Mouse (Mus musculus) gastrocnemius, postnatal 25 days (tissue): ENCODE measurements at regions not wholly inside any gene's neighbourhood (a gene's known extent, or its start where the extent isn't known, plus 50 kb on each side); places are given as distances from the start of the nearest gene placed in this dataset.

Experiments
- DNase-seq: peaks from one replicate; pipeline ENCODE4 v3.0.0; 2022

- no peak for DNase-seq
These were observed 646.4 kb upstream of the Slit2 start for GRCm38 (mm10) chr5:47336511-47336910.

GRCm38 (mm10) chr5:47339807-47340206 lies 643.1 kb upstream of the Slit2 start:
- DNase-seq, result no peak

- DNase-seq, result no peak
These were observed 612.8 kb upstream of the Slit2 start for GRCm38 (mm10) chr5:47370184-47370583.

- DNase-seq, result no peak
These were observed 597.0 kb upstream of the Slit2 start for GRCm38 (mm10) chr5:47385930-47386329.

GRCm38 (mm10) chr5:47386750-47387149 lies 596.2 kb upstream of the Slit2 start:
- no peak for DNase-seq

GRCm38 (mm10) chr5:47390735-47391134 lies 592.2 kb upstream of the Slit2 start:
- no peak for DNase-seq

- no peak for DNase-seq
These were observed 586.1 kb upstream of the Slit2 start for GRCm38 (mm10) chr5:47396874-47397273.

- DNase-seq, result no peak
These were observed 561.0 kb upstream of the Slit2 start for GRCm38 (mm10) chr5:47421916-47422315.

GRCm38 (mm10) chr5:47426040-47426439 lies 556.9 kb upstream of the Slit2 start:
- no peak for DNase-seq

GRCm38 (mm10) chr5:47426467-47426866 lies 556.5 kb upstream of the Slit2 start:
- no peak for DNase-seq

GRCm38 (mm10) chr5:47429217-47430172 lies 553.4 kb upstream of the Slit2 start:
- DNase-seq, result no peak

GRCm38 (mm10) chr5:47431599-47432328 lies 551.2 kb upstream of the Slit2 start:
- no peak for DNase-seq

GRCm38 (mm10) chr5:47436455-47436854 lies 546.5 kb upstream of the Slit2 start:
- no peak for DNase-seq

GRCm38 (mm10) chr5:47446305-47447028 lies 536.5 kb upstream of the Slit2 start:
- no peak for DNase-seq

- DNase-seq, result no peak
These were observed 518.1 kb upstream of the Slit2 start for GRCm38 (mm10) chr5:47464848-47465247.

- DNase-seq, result no peak
These were observed 513.5 kb upstream of the Slit2 start for GRCm38 (mm10) chr5:47469394-47469793.

GRCm38 (mm10) chr5:47472027-47472825 lies 510.7 kb upstream of the Slit2 start:
- no peak for DNase-seq

- no peak for DNase-seq
These were observed 503.0 kb upstream of the Slit2 start for GRCm38 (mm10) chr5:47479908-47480307.

GRCm38 (mm10) chr5:47496218-47496617 lies 486.7 kb upstream of the Slit2 start:
- DNase-seq, result no peak

GRCm38 (mm10) chr5:47502764-47503416 lies 480.0 kb upstream of the Slit2 start:
- DNase-seq, result no peak

GRCm38 (mm10) chr5:47508689-47509301 lies 474.1 kb upstream of the Slit2 start:
- no peak for DNase-seq
